Mouse (Mus musculus) layer of hippocampus, adult 8-10 months (tissue): Measurements from ENCODE around the gene Txndc17. TPM values are rescaled to one million over a fixed set of nuclear protein-coding genes. Genes with fewer than 3 reads are reported as not detected.
A peak's percentile ranks its signal among the peaks of the same experiment; 100 is the strongest.
"Not testable (repeated sequence)": the region's sequence is repeated elsewhere in the genome, so short reads cannot be mapped to it uniquely, and the experiment has no call there.

Source experiments
- DNase-seq, 2 experiments: peaks; one replicate each; pipeline ENCODE4 v3.0.0; 2022; ENCODE audit warnings: low spot score in 2 of 2
- total RNA-seq, 4 experiments: library from RNA; stranded (reverse); gene quantifications; 2 replicates each; pipeline ENCODE4 v1.2.4; 2022

The Txndc17 gene
- 10 to 100 TPM; 26.9 to 33.8 (median 29.7) TPM for total RNA-seq

DNA sequence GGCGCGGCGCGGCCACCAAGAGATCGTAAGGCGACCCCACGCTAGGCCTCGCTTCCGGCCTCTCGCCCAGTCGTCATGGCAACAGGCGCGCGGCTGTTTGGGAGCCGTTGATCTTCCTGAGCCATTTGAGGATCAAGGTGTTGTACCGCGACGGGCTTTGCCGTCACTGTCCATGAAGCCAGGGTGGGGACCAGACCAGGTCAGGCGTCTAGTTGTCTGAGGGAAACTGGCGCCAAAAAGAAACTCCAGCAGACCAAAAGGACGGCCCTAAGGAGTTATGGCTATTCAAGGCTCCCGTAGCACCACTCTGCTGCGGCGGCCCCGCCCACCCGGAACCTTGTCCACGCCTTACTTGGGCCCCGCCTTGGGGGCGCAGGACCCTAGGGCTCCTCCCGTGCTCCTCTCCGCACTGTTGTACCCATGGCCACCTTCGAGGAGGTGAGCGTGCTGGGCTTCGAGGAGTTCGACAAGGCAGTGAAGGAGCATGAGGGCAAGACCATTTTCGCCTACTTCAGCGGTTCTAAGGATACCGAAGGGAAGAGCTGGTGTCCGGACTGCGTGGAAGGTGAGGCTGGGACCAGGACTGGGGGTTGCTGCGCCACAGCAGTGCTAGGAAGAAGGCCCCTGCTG is at the start of gene Txndc17, which contains the start of gene 4933427D14Rik:
Gene Txndc17, plus strand, starts transcription at position 344 of the 630 bp plus-strand sequence.
Gene 4933427D14Rik, minus strand, starts transcription at position 256 of the 630 bp plus-strand sequence.
- DNase-seq, result peak; percentile 83 to 87

DNA sequence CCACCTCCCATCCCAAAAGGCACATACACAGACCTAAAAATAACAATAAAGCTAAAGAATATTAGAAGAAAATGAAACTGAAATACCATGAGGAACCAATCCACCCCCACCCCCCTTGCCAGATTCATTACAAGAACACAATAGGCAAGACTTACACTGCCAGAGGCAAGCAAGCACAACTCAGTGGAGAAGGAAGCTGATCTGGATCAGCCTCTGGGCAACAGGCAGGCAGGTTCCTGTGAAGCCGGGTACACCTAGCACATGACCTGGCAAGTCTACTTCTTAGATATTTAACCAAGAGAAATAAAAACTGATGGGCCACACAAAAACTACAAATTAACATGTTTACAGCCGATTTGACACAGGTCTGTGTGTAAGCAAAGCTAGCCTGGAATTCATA is 44.1 kb upstream of the Txndc17 start:
- DNase-seq, result no peak

DNA sequence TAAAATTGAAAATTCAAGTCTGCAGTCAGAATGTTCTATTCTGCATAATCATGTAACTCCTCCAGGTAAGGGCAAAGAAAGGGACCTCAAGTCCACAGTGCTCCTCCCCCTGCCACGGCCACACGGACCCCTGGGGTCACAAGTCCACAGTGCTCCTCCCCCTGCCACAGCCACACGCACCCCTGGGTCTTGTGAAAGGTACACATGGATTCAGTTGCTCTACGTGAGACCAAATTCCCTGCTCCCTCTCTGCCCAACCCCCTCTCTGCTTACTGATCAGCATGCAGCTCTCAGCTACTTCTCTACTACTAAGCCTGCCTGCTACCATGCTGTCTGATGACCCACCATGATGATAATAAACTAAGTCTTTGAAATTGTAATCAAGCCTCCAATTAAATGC is 37.5 kb upstream of the Txndc17 start:
- no peak for DNase-seq

DNA sequence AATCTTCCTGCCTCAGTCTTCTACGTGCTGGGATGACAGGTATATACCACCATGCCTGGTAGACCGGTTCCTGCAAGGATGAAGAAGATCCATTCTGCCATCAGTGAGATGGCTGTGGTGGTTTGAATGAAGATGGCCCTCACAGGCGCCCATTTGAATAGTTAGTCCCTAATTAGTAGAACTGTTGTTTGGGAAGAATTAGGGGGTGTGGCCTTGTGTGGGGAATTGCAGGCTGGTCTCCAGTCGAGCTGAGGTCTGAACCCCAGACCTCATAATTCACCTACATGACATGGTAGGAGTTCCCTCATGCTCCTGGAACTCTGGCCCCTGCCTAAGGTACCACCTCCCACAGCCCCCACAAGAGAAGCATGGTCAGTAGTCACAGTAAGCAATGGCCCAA is 35.4 kb upstream of the Txndc17 start:
- DNase-seq, result not testable (repeated sequence)

DNA sequence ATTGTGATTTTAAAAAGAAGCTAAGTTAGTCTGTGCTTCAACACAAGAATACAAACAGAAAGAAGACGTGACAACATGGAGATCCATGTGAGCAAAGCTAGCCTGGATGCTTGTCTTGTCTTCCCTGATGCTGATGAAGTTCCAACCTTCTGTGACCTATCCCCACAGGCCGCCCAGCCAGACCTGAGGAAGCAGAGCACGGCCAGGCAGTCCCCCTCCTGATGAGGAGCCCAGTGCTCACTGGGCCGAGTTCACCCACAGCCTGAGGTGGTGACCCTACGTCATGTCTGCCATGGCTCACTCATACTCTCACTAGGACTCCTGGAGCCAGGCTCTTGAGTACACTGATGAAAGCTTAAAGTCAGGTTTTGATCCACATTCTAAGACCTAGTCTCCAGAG is 33.8 kb upstream of the Txndc17 start:
- DNase-seq, result no peak

DNA sequence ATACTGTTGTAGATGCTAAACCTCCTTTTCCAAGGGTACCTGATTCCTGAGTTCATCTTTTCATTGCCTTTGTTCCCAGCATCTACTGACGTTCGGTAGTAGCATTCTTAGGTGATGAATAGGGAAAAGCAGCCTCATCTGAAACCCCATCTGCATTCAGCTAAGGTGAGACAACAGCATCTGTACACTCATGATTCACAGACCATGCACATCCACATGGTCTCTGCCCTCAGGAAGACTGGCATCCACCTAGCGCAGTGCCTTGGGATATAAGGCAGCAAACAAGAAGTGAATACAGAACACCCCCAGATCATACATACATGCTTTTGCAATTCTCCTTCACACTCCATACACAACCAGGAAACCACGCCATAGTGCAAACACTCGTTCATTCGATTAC is 32.6 kb upstream of the Txndc17 start:
- DNase-seq, result no peak

DNA sequence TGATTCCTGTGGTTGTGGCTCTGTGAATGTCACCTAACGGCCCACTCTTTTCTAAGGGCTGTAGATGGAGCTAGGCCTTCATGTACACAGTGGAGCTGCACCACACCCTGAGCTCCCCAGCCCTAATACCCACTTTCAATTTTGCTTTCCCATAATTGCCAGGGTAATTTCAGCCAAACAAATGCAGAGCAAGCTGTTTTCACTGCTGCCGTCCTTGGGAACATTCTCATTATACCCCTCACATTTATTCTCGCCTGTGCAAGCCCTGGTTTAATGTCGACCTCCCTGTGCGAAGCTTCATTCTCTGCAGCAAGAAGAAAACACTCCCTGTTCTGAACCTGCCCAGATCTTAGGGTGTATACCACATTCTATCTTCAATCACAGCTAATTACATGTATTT is 31.4 kb upstream of the Txndc17 start:
- DNase-seq, result no peak

DNA sequence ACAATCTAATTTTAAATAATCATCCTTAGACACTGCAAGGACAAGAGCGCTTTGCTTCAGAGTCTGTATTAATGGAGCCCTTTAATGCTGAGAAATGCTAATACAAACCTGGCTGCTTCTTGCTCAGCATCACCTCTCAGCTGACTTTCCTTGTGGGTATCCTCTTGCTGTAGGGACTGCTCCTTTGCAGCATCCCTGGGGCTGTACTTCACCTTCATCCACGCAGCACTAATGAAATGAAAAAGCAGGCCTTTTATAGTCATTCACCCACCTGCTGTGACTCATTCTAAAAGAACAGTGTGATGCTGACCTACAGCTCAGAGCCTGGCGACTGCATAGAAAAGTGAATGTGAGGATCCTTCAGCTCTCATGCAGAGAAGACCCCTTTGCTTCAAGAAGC is 30.8 kb upstream of the Txndc17 start:
- no peak for DNase-seq

DNA sequence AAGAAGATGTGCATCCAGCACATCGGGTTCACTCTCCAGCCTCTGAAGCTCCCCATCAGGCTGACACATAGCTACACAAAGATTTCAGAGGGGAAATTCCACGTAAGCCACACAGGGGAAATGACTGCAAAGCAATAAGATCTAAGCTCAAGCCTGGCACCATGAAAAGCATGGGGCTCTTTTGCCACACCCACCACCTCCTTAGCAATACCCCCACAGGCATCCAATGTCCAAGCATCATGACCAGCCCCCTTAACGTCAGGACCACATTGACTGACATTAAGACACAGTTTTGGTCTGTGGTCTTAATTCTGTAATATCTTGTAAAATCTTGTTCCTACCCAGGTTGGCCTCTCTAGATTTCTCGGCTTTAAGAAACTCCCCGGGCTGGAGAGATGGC is 26.8 kb upstream of the Txndc17 start:
- no peak for DNase-seq

DNA sequence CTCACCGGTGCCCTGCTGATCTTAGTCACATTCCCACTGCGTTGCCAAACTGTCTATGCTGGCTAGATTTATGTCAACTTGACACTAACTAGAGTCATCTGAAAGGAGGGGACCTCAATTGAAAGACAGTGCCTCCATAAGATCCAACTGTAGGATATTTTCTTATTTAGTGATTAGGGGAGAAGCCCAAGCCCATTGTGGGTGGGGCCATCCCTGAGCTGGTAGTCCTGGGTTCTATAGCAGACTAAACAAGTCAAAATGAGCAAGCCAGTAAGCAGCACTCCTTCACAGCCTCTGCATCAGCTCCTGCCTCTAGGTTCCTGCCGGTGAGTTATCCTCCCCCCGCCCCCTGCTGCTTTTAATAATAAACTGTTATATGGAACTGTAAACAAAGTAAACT is 26.2 kb upstream of the Txndc17 start:
- DNase-seq, result no peak

DNA sequence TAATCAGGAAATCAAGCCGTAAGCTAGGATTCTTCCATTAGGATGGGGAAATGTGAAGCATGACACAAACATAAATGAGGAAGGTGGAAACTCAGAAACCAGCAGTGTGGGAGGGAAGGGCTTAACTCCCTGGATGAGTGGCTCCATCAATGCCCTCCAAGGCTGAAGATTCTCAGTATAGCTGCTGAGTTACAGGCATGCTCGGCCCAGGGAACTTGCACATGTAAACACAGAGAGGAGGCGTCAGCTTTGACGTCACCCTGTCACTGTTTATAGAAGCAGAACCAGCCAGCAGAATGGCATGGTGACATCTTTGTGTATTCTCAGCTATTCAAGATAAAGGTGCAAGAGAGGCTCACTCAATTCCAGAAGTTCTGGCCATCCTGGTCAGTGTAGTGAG is 23.1 kb upstream of the Txndc17 start:
- DNase-seq, result no peak

DNA sequence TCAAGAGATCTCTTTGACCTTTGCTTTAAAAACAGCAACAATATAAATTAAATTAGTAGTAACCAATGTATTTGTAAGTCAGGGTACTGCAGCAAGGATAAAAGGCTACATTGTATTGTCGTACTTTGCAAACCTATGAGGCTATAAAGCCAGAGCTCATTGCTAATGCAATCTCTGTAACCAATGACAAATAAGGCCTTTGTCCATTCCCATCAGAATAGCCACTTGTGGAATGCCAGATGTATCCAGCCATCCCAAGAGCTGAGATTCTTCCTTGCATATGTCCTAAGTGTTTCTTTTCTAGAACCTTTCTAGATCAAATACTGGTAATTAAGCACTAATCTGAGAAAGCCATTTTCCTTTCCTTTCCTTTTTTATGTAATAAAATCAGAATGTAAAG is 16.5 kb upstream of the Txndc17 start:
- DNase-seq, result no peak

DNA sequence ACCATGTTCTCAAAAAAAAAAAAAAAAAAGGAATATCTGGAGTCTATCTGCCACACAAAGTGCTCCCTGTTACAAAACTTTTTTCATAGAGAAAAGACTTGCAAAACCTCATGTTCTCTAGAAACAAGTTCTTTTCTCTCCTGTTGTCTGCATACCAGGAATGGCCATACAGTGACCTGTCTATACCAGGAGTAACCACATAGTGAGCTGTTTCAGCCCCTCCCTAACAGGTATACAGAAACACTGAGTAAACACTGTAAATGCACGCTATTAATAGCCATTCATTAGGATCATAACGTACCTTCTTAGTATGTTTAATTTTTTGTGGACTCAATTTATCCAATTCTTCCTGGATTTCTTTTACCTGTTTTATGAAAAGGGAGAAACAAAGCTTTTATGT is 13.1 kb upstream of the Txndc17 start:
- no peak for DNase-seq

DNA sequence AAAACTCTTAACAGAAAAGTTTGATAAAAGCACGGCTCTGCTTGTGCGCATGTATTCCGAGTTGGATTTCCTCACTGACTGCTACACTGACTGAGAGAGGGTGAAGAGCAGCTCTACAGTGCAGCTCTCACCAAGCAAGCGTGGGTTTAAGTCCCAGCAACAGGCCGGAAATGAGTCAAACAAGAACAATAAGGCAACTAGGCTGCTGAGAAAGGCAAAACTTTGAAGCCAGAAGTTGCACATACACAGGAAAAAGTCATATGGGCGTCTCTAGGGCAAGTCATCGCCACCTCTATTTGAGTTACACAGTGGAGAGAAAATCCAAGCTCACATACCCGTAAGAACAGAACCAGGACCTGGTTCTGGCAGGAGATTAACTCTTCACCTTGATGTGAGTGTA is 10.8 kb upstream of the Txndc17 start:
- DNase-seq, result no peak

DNA sequence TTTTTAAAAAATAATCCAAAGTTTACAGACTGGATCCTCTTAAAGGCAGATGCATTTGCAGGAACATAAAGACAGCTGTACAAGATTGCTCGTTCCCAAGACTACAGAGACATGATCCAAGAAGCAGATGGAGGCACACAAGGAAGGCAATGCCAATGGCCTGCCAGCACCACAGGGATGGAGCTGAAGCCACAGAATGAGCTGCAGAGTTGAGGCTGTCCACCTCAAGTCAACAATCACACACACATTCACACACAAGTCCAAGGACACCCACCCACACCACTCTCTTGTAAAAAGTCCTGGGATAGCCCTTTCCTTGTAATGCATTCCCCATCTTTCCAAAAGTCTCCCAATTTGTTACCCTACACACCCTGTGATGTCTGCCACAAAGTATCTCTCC is 3.9 kb upstream of the Txndc17 start:
- DNase-seq, result no peak

DNA sequence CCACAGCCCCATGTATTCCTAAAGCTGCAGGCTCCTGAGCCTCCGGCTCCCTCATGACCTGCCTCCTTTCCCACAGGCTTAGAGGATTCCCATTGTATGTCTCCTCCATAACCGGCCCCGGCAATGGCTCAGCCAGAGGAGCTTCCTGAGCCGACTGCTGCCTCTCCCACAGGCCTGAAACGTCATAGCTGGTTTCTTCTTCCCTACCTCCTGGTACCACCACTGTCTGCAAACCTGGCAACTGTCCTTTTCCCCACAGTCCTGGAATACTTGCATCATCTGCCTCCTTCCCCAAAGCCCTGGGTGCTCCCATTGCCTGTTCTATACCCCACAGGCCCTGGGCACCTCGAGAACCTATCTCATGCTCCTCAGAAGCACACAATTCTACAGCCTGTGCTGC is 2.1 kb upstream of the Txndc17 start:
- no peak for DNase-seq

DNA sequence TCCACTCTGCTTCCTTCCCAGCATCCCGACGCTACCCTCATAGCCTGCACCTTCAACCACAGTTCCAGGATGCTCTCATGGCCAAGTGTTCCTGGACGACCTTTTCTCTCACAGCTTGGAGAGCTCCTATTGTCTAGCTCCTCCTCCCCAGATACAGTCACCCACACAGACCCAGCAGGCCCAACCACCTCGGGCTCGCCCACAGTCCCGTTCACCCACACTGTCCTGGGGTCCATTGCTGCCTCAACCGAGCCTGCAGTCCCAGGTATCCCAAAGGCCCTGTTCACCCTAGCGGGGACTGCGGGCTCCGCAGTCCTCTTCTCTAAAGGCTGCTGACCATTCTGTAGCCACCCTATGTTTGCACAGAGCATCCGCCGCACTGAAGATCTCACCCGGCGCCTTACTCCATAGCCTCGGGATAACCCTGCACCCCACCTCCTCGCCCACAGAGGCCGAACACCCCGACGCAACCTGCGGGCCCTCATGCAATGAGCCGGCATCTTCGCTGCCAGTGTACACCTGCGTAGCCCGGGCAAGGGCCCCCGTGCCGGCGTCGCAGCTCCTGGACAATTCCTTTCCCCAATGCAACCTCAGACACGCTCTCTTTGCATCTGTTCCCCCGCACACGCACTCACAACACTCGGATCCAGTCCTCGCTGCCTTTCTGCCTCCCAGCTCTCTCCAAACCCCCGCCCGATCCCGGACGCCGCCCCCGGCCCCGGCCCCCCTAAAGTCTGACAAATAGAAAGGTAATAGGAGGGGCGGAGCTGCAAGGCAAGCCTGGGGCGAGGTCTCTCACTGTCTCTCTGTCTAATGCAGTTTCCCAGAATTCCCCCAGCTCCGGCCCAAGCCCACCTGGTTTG is 775 bp upstream of the Txndc17 start, which contains the start of gene Gm43951:
Gene Gm43951, minus strand, starts transcription at position 500 of the 863 bp plus-strand sequence.
- no peak for DNase-seq

DNA sequence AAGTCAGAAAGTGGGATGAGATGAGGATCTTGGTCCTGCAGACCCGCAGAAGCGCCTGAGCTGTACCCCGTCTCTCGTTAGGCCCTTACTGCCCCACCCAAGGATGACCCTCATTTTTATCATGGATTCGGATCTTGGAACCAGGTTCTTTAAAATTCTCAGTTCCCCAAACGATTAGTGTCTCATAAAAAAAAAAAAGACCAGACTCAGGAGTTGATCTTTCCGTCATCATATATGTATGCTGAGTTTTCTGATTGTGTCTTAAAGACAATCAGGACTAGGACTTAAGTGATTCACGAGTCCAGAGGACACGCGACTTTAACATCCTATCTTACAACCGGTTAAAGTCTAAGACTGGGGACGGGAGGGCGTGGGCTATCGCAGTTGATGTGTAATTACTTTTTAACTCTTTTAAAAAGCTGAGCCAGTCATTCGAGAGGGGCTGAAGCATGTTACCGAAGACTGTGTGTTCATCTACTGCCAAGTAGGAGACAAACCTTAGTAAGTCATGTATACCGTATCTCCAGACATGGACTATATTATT is 559 bp downstream of the Txndc17 start:
- DNase-seq, result no peak

DNA sequence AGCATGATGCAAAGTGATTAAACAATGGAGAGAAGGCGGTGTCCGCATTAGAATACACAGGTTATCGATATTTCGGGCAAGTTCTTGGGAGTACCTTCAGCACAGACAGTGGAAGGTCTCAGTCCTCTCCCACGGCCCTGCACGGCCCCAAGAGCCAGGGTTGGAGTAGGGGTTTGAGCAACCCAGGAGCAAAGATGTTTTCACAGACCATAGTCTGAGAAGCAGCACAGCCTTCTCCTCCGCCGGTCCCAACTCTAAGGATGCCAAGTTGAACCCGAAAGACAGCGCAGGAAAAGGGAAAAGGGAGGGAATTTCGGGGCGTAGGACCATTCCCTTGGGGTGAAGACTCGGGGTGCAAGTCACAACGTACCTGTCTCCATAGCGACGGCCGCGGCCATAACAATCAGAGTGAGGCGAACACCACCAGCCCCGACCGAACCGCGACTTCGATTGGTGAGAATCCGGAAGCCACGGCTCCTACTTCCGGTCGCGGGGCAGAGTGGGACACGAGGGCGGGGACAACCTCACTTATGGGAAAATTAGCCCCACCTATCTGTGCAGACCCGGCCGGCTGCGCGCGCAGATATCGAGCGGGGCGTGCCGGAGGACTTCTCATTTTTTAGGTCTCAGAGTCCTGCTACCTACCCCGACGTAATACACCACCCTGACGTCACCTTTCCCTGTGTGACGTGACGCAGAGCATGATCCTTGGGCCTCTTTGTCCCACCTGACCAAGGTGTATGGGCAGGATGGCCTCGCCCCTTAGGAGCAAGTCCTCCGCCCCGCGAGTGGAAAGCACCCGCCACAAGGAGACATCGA is 7.5 kb downstream of the Txndc17 start:
- DNase-seq, result peak; percentile 94

DNA sequence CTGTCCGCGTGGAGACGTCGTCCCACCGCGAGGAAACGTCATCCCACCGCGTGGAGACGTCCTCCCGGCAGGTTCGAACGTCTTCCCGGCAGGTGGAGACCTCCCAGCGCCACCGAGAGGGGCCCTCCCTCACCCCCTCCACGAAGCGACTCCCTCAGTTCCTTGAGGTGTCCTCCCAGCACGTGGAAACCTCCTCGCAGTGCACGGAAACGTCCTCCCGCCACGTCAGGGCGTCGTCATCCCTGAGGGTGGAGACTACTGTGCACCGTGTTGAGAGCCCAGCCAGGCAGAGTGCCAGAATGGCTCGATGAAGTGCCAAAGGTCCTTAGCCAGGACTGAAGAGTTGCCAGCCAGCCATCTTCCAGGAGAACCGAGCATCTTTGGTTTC is 8.1 kb downstream of the Txndc17 start, which contains the start of gene Med31:
Gene Med31, minus strand, starts transcription at position 183 of the 388 bp plus-strand sequence.
- peak; percentile 67 to 75 for DNase-seq

DNA sequence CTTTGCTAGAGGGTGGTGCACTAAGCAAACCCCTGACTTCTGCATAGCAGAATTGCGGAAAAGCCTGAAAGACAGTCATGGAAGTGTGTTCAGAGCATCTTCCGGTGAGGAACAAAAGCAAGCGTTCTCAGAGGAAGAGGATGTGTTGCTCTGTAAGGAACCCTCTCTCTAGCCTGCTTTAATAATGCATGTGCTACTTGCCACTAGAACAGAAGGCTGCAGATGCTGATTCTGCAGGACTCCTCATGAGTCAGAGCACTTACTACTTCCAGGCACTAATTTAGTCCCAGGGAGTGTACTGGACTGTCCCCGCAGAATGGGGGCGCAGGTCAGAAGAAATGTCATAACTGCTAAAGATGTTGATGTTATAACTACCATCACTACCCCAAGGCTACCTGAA is 9.8 kb downstream of the Txndc17 start:
- DNase-seq, result no peak

DNA sequence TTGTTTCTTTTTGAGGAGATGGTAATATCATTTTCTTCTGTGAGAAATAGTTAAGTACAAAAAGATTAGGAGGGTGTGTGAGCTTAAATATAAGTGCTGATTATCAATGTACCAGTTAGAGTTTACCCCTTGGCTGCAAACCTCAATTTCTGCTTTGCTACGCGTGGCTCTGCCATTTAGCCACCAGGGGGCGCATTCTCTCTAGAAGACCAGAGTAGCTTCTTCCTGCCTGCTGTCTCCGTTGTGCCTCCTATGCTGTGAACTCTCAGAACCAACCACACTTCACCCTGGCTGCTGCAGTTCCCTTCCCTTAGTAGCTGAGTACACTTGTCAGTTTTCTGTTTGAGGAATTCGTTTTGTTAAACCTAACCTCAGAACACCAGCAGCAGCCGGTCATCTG is 13.9 kb downstream of the Txndc17 start:
- DNase-seq, result peak in 1 of 2 experiments; percentile 68
